Mouse (Mus musculus) hindlimb bud, embryonic 11.5 days (tissue): Measurements from ENCODE around the gene Kank2.

Experiments used
- DNase-seq: peaks from one replicate; pipeline ENCODE4 v3.0.0-alpha.2; 2012; ENCODE audit warnings: low read depth, low spot score; ENCODE audit errors: extremely low spot score

The Kank2 gene

GRCm38 (mm10) chr9:21752252-21752792 is 46.2 kb downstream of the Kank2 start:
- DNase-seq = no peak

GRCm38 (mm10) chr9:21751347-21751746 is 47.2 kb downstream of the Kank2 start:
- DNase-seq = no peak

GRCm38 (mm10) chr9:21750370-21750769 is 48.2 kb downstream of the Kank2 start:
- DNase-seq = no peak

- DNase-seq = no peak
These were observed 49.0 kb downstream of the Kank2 start for GRCm38 (mm10) chr9:21749382-21750118.

- DNase-seq = no peak
These were observed 50.1 kb downstream of the Kank2 start for GRCm38 (mm10) chr9:21748491-21748890.

GRCm38 (mm10) chr9:21748033-21748432 is 50.5 kb downstream of the Kank2 start:
- no peak for DNase-seq

GRCm38 (mm10) chr9:21747238-21747774 is 51.2 kb downstream of the Kank2 start:
- DNase-seq = no peak

GRCm38 (mm10) chr9:21741514-21741913 is 57.0 kb downstream of the Kank2 start:
- no peak for DNase-seq

GRCm38 (mm10) chr9:21740427-21740826 is 58.1 kb downstream of the Kank2 start:
- DNase-seq = no peak

GRCm38 (mm10) chr9:21738776-21739175 is 59.8 kb downstream of the Kank2 start:
- DNase-seq = no peak

GRCm38 (mm10) chr9:21737188-21737587 is 61.4 kb downstream of the Kank2 start:
- no peak for DNase-seq

- no peak for DNase-seq
These were observed 62.0 kb downstream of the Kank2 start for GRCm38 (mm10) chr9:21736580-21736979.

- DNase-seq = no peak
These were observed 63.4 kb downstream of the Kank2 start for GRCm38 (mm10) chr9:21735126-21735525.

GRCm38 (mm10) chr9:21733989-21734388 is 64.6 kb downstream of the Kank2 start:
- DNase-seq = no peak

GRCm38 (mm10) chr9:21733446-21733845 is 65.1 kb downstream of the Kank2 start:
- DNase-seq = no peak

GRCm38 (mm10) chr9:21732288-21732687 is 66.3 kb downstream of the Kank2 start:
- DNase-seq = no peak

GRCm38 (mm10) chr9:21729264-21729663 is 69.3 kb downstream of the Kank2 start:
- no peak for DNase-seq

GRCm38 (mm10) chr9:21728261-21728832 is 70.2 kb downstream of the Kank2 start:
- DNase-seq = no peak

GRCm38 (mm10) chr9:21726218-21726975 is 72.1 kb downstream of the Kank2 start:
- DNase-seq = no peak

GRCm38 (mm10) chr9:21725224-21726121 is 73.1 kb downstream of the Kank2 start:
- no peak for DNase-seq
